Mouse (Mus musculus): Measurements from ENCODE around the gene Asprv1.

The Asprv1 gene

DNA sequence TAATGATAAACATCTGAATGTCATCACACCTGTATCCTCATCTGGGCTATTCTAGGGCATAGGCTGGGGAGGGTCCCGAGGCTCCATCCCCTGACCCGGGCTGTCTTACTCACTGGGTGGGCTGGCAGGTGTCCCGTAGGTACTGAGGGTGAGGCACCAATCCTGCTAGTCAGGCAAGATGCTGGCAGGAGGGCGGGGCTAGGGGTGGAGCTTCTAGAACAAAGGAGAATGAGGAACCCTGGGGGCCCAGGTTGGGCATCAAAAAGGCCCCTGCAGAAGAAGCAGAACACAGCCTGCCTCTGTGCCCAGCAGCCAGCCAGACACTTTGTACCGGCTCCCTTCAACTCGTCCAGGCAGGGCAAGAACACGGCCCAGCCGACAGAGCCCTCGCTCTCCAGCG, at the start of gene Asprv1:
Gene Asprv1 (plus strand): TSS at position 219 of the 400 bp plus-strand sequence.
- DNase-seq (ENCODE audit: extremely low read depth, insufficient read length, low spot score), result no peak

GRCm38 (mm10) chr6:86578396-86578795, 49.6 kb upstream of the Asprv1 start:
- no peak for DNase-seq (ENCODE audit: extremely low read depth, insufficient read length, low spot score)

- no peak for DNase-seq (ENCODE audit: extremely low read depth, insufficient read length, low spot score)
Measured at GRCm38 (mm10) chr6:86579066-86579784, 48.7 kb upstream of the Asprv1 start.

DNA sequence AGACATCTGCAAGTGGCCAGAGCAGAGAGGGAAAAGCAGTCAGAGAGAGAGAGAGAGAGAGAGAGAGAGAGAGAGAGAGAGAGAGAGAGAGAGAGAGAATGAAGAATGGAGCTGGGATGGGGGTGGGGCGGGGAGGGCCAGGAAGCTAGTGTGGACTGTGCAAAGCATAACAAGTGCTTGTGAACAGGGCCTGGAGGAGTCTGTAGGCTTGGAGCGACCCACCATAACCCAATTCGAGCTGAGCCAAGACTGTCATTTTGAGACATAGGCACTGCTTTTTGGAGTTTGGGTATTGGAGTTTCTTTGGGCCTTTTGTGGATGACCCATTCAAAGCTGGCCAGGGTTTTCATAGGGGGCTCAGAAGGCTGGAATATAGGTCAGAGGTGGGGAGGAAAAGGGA, 48.0 kb upstream of the Asprv1 start:
- no peak for DNase-seq (ENCODE audit: extremely low read depth, insufficient read length, low spot score)

GRCm38 (mm10) chr6:86583141-86583540, 44.8 kb upstream of the Asprv1 start:
- DNase-seq (ENCODE audit: extremely low read depth, insufficient read length, low spot score), result no peak

DNA sequence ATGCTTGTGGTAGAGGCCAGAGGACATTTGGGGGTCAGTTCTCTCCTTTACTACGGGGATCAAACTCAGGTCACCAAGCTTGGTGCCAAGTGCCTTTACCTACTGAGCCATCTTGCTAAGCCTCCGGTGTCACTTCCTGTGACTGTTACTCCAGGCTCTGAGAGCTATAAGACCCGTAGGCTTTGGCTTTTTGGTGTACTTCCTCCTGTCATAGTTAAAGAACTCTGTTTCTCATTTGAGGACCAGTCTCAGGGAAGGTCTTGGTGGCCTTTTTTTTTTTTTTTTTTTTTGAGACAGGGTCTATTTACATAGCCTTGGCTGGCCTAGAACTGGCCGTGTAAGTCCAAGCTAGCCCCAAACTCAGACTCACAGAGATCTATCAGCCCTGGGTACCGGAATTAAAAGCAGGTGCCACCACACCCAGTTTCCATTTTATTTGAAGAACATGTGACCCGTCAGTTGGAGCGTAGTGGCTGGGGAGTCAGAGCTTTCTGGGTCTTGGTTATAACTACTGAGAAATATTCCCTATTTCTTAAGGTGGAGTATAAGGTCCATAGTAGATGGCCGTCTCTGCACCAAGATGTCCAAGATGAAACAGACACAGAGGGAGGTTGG, 44.3 kb upstream of the Asprv1 start:
- no peak for DNase-seq (ENCODE audit: extremely low read depth, insufficient read length, low spot score)

DNA sequence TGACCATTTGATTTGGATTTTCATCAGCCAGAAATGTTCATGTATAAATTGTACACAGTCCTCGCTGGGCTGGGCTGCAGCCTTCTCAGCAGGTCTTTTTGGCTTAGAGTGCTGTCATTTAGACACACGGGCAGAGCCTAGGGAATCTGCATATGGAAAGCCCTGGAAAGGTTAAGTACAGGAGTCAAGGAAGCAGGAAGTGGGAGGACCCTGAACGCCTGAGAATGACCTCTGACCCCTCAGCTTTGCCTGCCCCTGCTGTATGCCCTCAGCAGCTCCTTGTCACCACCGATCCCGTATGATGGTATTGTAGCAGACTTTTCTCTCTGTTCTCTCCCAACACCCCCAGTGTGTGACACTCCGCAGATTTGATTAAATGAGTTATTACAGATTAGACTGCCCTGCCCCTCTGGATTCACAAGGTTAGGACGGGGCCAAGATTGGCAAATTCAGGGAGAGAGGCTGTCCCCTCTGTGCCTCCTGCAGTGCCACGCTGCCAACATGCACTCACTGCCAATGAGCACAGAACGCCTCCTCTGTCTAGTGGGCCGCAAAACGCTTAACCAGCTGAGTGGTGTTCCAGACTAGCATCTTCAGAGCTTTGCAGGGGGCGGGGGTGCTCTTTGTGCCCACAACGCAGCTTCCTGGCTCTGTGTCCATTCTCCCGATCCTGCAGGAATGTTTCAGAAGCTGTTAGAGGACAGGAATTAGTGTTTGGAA, 43.5 kb upstream of the Asprv1 start:
- no peak for DNase-seq (ENCODE audit: extremely low read depth, insufficient read length, low spot score)

DNA sequence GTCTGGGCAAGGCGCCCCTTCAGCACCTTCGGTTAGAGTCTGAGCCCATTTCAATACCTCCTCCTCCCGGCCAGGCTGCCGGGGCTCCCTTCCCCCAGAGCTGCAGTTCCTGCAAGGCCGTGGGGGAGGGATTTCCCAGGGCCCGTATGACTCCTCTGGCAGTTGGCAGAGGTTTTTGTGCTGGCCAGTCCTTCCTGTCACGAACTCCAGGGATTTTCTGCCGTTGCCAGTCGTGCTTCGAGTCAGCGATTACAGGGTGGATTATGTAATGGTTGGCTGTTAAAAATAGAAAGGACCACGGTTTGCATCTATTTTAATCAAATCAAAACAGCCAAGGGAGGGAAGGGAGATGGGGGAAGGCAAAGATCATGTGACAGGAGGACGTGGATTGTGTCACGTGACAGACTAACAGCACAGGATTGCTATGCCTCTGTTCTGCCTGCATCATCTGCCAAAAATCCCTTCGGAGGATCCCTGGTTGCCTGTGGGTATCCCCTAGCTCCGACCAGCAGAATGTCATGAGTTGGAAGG, 42.8 kb upstream of the Asprv1 start:
- peak; percentile 85 for DNase-seq (ENCODE audit: extremely low read depth, insufficient read length, low spot score)

DNA sequence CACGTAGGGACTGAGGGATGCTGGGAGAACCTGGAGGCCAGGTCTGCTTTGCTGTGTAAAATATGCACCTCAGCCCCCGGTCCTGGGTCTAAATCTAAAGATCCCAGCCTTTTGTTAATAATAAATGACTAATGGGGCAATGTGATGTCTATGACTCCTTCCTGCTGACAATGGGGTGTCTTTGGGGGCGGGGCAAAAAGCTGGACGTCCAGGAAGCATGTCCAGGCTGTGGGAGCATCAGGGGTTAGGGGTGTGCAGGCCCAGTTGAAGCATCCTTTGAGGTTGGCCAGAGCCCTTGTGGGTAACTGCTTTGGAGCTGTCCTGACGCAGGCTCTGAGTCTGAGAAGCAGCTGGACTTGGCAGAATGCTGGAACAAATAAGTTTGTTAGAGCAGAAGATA, 41.9 kb upstream of the Asprv1 start:
- no peak for DNase-seq (ENCODE audit: extremely low read depth, insufficient read length, low spot score)

DNA sequence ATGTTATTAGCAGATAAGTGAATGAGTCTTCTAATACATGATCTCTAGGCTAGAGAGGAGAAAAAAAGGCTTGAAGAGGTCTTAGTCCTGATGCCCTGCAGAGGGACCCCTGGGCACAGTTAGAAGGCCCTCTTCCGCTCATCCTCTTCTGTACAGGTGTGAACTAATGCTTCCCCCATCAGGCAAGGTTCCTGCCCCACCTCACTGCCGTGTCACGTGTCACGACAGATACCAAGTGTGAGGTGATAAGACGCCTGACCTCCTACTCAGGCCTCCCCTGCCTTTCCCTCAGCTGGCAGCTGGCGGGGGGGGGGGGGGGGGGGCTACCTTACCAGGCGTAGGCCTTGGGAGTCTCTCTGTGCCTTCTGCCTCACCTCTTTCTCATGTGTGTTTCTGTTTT, 39.5 kb upstream of the Asprv1 start:
- no peak for DNase-seq (ENCODE audit: extremely low read depth, insufficient read length, low spot score)

- DNase-seq (ENCODE audit: extremely low read depth, insufficient read length, low spot score), result no peak
Measured at GRCm38 (mm10) chr6:86593146-86593897, 34.6 kb upstream of the Asprv1 start.

GRCm38 (mm10) chr6:86594636-86595035, 33.3 kb upstream of the Asprv1 start:
- DNase-seq (ENCODE audit: extremely low read depth, insufficient read length, low spot score), result no peak

- no peak for DNase-seq (ENCODE audit: extremely low read depth, insufficient read length, low spot score)
Measured at GRCm38 (mm10) chr6:86595865-86596440, 32.0 kb upstream of the Asprv1 start.

- DNase-seq (ENCODE audit: extremely low read depth, insufficient read length, low spot score), result no peak
Measured at GRCm38 (mm10) chr6:86598742-86599193, 29.2 kb upstream of the Asprv1 start.

GRCm38 (mm10) chr6:86599197-86599596, 28.8 kb upstream of the Asprv1 start:
- no peak for DNase-seq (ENCODE audit: extremely low read depth, insufficient read length, low spot score)

GRCm38 (mm10) chr6:86599951-86600414, 28.0 kb upstream of the Asprv1 start:
- peak; percentile 90 for DNase-seq (ENCODE audit: extremely low read depth, insufficient read length, low spot score)

GRCm38 (mm10) chr6:86605260-86605659, 22.7 kb upstream of the Asprv1 start:
- DNase-seq (ENCODE audit: extremely low read depth, insufficient read length, low spot score), result no peak

- DNase-seq (ENCODE audit: extremely low read depth, insufficient read length, low spot score), result no peak
Measured at GRCm38 (mm10) chr6:86606289-86606688, 21.7 kb upstream of the Asprv1 start.

DNA sequence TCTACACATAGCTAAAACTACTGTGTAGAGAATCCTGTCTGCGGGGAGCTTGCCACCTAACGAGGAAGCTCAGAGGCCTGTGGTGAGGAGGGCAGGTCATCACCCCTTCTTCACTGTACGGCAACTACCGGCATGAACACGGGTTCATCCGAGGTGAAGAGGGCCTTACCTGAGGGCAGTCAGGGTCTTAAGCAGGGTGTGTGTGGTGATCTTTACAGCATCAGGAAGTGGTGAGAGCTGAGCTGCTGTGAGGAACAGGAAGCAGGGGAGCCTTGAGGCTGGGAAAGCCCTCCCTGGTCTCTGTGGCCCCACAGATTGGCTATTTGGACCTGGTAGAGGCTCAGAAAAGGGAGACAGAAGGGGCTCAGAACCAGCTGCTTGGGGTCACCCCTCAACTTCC, 20.5 kb upstream of the Asprv1 start:
- no peak for DNase-seq (ENCODE audit: extremely low read depth, insufficient read length, low spot score)

DNA sequence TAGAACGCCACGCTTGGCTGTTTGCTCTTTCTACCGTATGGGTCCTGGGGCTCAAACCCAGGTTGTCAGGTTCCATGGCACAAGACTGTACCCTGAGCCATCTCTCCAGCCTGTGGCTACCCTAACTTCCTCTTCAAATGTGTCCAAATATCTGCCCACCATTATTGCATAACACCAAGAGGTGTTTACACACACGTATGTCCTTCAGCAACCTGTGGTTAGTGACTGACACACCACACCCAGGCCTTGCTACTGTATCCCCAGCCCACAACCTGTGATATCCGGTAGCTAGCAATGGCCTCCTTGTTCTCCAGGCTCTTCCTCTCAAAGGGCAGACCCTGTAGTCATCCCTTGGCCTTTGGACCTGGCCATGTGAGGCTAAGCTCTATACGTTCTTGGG, 18.7 kb upstream of the Asprv1 start:
- DNase-seq (ENCODE audit: extremely low read depth, insufficient read length, low spot score), result no peak

Data from 3134 (cell line).